Mouse (Mus musculus) hindbrain, embryonic 14.5 days (tissue): ENCODE data around the gene Ebf1. TPM values are rescaled to one million over a fixed set of nuclear protein-coding genes. Genes with fewer than 3 reads are reported as not detected.
A peak's percentile ranks its signal among the peaks of the same experiment; 100 is the strongest.

Source experiments
- ATAC-seq: fragments of 200-750 bp; cut with Nextera tagmentation; 2 replicates; pipeline ENCODE4 v1.8.0; 2017; ENCODE audit warnings: moderate number of reproducible peaks, mild to moderate bottlenecking, moderate TSS enrichment, moderate library complexity; ENCODE audit not compliant: low FRiP score
- DNase-seq: peaks from one replicate; pipeline ENCODE4 v3.0.0-alpha.2; 2015; ENCODE audit warnings: low spot score
- H3K27ac ChIP-seq: fragments of 300-500 bp; sonication (generic); 2 replicates; pipeline ENCODE4 v1.5.1; 2014; ENCODE audit warnings: mild to moderate bottlenecking, moderate library complexity
- H3K27me3 ChIP-seq: fragments of 300-500 bp; sonication (generic); 2 replicates; pipeline ENCODE4 v1.6.1; 2014; ENCODE audit warnings: mild to moderate bottlenecking, low read length, mixed read lengths; ENCODE audit not compliant: control insufficient read depth, insufficient read depth
- H3K36me3 ChIP-seq: fragments of 300-500 bp; sonication (generic); replicated peaks from 2 replicates; pipeline ENCODE4 v1.6.1; 2014; ENCODE audit not compliant: control insufficient read depth, insufficient read depth
- H3K4me1 ChIP-seq: fragments of 300-500 bp; sonication (generic); replicated peaks from 2 replicates; pipeline ENCODE4 v1.6.1; 2014; ENCODE audit warnings: antibody characterized with exemption, low read length, mixed read lengths; ENCODE audit not compliant: control insufficient read depth, insufficient read depth
- H3K4me2 ChIP-seq: fragments of 300-500 bp; sonication (generic); replicated peaks from 2 replicates; pipeline ENCODE4 v1.6.1; 2014; ENCODE audit warnings: mild to moderate bottlenecking, moderate library complexity
- H3K4me3 ChIP-seq: fragments of 300-500 bp; sonication (generic); replicated peaks from 2 replicates; pipeline ENCODE4 v1.5.1; 2014; ENCODE audit warnings: mild to moderate bottlenecking, low read length
- H3K9ac ChIP-seq: fragments of 300-500 bp; sonication (generic); 2 replicates; pipeline ENCODE4 v1.6.1; 2014
- H3K9me3 ChIP-seq: fragments of 300-500 bp; sonication (generic); 2 replicates; pipeline ENCODE4 v1.6.1; 2016; ENCODE audit warnings: low read length; ENCODE audit not compliant: control insufficient read depth
- WGBS: fragments of 180-500 bp; shearing (Covaris S2); extraction: QIAGEN DNeasy Blood & Tissue Kit; methylation state at CpG from one replicate; pipeline ENCODE4 v1.1.7; 2014; 5-methylcytosine and 5-hydroxymethylcytosine counted together
- polyA plus RNA-seq: library from polyadenylated mRNA; unstranded; fragments of >200 nt; fragmentation: Nextera tagmentation; extraction: Ambion mirVana; gene quantifications from 2 replicates; pipeline ENCODE4 v1.2.1, GENCODE M21; 2014

Ebf1 gene
- polyA plus RNA-seq, 1 experiment from 2014 or later, result 123 TPM

- ATAC-seq (no peak), DNase-seq (no peak)
- Histone ChIP-seq H3K9me3 (no peaks in the 10 kb centered on the region), H3K4me1 (no peaks in the 10 kb centered on the region), H3K4me2 (no peak overlapping the region), H3K36me3 (no peaks in the 10 kb centered on the region), H3K27me3 (no peaks in the 10 kb centered on the region), H3K9ac (no peak overlapping the region), H3K4me3 (no peak overlapping the region), H3K27ac (no peak overlapping the region)
- 60% methylated on average over 6 of the region's 6 CpGs for WGBS
These were observed 315.9 kb downstream of the Ebf1 start for GRCm38 (mm10) chr11:44932942-44933483.

DNA sequence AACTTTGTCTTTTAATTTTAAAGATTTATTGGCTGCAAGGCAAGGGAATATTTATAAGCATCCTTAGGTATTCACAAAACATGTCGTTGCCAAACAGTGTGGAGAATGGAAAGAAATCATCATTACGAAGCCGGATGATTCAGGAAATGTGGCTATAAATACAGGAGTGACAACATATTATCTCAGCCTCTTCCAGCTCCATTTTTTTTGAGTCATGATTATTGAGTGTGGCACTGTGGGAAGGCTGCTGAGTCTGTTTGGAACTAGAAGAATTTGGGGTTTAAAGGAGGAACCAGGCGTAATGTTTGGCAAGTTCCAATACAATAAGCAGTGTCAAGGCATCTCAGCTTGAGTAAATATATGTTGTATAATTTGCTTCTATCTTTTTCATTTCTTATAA lies 326.7 kb downstream of the Ebf1 start:
- 76% methylated on average over 4 of the region's 4 CpGs for WGBS
- H3K4me1 ChIP-seq, result peaks cover 4% of the 10 kb centered on the region; the same call in 1 of the 2 replicates
- H3K9me3 ChIP-seq, result no peaks in the 10 kb centered on the region
- H3K27ac ChIP-seq, result no peak overlapping the region
- no peak overlapping the region for H3K4me2 ChIP-seq
- DNase-seq (no peak), ATAC-seq (no peak)
- H3K27me3 ChIP-seq, result no peaks in the 10 kb centered on the region
- H3K36me3 ChIP-seq, result no peaks in the 10 kb centered on the region
- H3K4me3 ChIP-seq, result no peak overlapping the region
- no peak overlapping the region for H3K9ac ChIP-seq

DNA sequence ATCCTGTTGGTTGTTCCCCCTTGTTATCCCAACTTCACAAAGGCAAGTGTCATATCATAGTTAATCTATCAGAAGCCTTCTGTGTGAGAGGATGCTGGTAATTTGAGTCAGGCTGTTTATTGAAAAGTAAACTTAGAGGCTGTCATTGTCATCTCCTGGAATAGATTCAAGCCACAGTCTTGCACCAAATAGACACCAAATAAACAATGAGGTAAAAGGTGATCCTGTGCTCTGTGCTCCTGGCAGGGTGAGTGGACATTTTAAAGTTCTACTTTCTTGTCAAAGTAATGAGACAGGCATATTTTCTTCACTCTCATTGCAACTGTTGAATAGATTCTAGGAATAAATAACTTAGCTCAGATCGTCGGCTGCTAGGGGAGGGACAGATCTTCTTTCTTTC lies 327.3 kb downstream of the Ebf1 start:
- Histone ChIP-seq H3K27ac (no peak overlapping the region), H3K9ac (no peak overlapping the region), H3K27me3 (no peaks in the 10 kb centered on the region), H3K4me2 (no peak overlapping the region), H3K4me3 (no peak overlapping the region), H3K9me3 (no peaks in the 10 kb centered on the region), H3K4me1 (peaks cover 4% of the 10 kb centered on the region; the same call in 1 of the 2 replicates), H3K36me3 (no peaks in the 10 kb centered on the region)
- DNase-seq, result no peak
- no peak for ATAC-seq
- WGBS, result 80% methylated on average over 2 of the region's 2 CpGs

GRCm38 (mm10) chr11:44946618-44947017 lies 329.5 kb downstream of the Ebf1 start:
- DNase-seq (no peak), ATAC-seq (no peak)
- no peak overlapping the region for H3K4me3 ChIP-seq
- no peak overlapping the region for H3K27ac ChIP-seq
- H3K4me2 ChIP-seq, result no peak overlapping the region
- no peaks in the 10 kb centered on the region for H3K36me3 ChIP-seq
- H3K4me1 ChIP-seq, result peaks cover 4% of the 10 kb centered on the region; the same call in 1 of the 2 replicates
- H3K9ac ChIP-seq, result no peak overlapping the region
- WGBS, result 92% methylated on average over 3 of the region's 3 CpGs
- no peaks in the 10 kb centered on the region for H3K27me3 ChIP-seq
- H3K9me3 ChIP-seq, result no peaks in the 10 kb centered on the region

DNA sequence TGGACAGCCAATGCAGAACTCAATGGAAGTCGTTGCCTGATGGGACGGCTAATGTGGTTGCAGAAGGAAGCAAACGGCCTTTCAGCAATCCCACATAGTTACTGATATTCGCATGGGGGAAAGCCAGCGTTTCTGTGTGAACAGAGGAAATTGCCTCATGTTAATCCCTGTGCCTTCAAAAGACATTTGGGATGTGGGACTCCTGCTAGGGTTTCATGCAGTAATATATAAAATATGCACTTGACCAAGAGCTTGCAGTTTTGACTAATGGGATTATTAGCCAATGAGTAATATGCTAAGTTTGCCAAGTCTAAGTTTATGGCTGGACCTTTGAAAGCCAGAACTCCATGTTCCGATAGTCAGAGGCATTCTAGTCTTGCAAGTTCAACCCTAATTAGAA lies 331.4 kb downstream of the Ebf1 start:
- 87% methylated on average over 6 of the region's 6 CpGs for WGBS
- no peaks in the 10 kb centered on the region for H3K9me3 ChIP-seq

DNA sequence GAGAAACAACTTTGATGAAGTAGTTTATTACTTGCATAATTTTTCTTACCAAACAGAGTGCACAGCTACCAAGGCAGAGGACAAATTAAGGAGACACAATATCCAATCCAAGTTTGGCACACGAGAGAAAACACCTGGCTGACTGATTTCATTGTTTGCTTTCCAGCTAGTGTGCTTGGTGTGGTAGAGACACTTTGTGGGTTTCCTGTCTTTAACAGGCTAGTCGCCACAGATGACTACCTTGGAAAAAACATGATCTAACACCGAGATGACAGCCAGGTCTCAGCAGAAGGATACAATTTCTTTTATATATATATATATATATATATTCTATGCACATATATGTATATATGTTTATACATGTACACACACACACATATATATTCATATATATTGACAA lies 332.0 kb downstream of the Ebf1 start:
- no peak overlapping the region for H3K27ac ChIP-seq
- H3K4me3 ChIP-seq, result no peak overlapping the region
- H3K36me3 ChIP-seq, result no peaks in the 10 kb centered on the region
- DNase-seq (no peak), ATAC-seq (no peak)
- H3K9ac ChIP-seq, result no peak overlapping the region
- peaks cover 3% of the 10 kb centered on the region for H3K4me1 ChIP-seq
- H3K27me3 ChIP-seq, result no peaks in the 10 kb centered on the region
- H3K4me2 ChIP-seq, result no peak overlapping the region
- WGBS, result 79% methylated on average over 3 of the region's 3 CpGs
- H3K9me3 ChIP-seq, result no peaks in the 10 kb centered on the region

More for the DNA sequence above, 331.4 kb downstream of the Ebf1 start:
- no peak for DNase-seq
- Histone ChIP-seq H3K27ac (no peak overlapping the region), H3K36me3 (no peaks in the 10 kb centered on the region), H3K4me1 (no peaks in the 10 kb centered on the region; the same call in 1 of the 2 replicates), H3K4me2 (no peak overlapping the region), H3K9ac (no peak overlapping the region), H3K27me3 (no peaks in the 10 kb centered on the region), H3K4me3 (no peak overlapping the region)
- no peak for ATAC-seq

DNA sequence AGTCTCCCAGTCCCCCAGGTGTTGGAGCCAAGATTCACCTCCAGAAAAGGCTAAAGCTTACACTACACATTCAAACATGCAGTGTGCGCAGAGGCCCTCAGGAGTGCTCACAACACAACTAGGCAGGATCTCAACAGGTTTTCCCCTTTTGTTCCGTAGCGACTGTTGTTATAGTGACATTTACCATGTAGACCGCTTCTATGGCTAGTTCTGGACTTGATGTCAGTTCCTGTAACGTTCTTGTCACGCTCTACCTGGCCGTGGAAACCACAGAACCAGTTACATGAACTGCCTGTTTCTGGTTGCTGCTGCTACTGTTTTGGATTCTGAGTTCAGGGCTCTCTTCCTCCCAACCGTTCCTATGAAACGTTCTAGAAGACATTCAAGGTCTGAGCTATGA lies 333.2 kb downstream of the Ebf1 start:
- 92% methylated on average over 9 of the region's 9 CpGs for WGBS
- Histone ChIP-seq H3K9me3 (no peaks in the 10 kb centered on the region), H3K4me3 (no peak overlapping the region), H3K27ac (no peak overlapping the region), H3K36me3 (no peaks in the 10 kb centered on the region), H3K4me1 (peaks cover 7% of the 10 kb centered on the region), H3K9ac (no peak overlapping the region), H3K4me2 (no peak overlapping the region), H3K27me3 (no peaks in the 10 kb centered on the region)
- no peak for DNase-seq
- ATAC-seq, result no peak

- DNase-seq (no peak), ATAC-seq (no peak)
- 94% methylated on average over 4 of the region's 4 CpGs for WGBS
- Histone ChIP-seq H3K4me1 (peaks cover 7% of the 10 kb centered on the region), H3K27ac (no peak overlapping the region), H3K9ac (no peak overlapping the region), H3K9me3 (no peaks in the 10 kb centered on the region), H3K4me2 (no peak overlapping the region), H3K36me3 (no peaks in the 10 kb centered on the region), H3K4me3 (no peak overlapping the region), H3K27me3 (no peaks in the 10 kb centered on the region)
These were observed 334.4 kb downstream of the Ebf1 start for GRCm38 (mm10) chr11:44951506-44951905.

DNA sequence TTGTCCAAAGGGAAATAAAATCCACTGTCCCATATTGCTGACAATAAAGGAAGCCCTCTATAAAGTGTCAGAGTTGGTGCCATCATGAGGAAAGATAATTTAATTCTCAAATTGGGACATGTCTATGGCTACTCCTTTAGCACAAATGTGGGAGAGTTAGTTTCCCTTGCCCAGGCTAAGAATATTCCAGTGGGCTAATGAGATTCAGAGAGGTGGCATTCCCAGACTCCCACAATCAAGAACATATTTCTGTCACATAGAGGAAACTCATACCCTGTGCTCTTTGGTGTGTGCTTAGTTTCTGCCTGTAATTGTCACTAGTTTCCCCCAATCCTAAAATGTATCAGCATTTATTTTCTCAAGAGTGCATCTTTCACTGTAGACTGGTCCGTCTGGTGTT lies 336.2 kb downstream of the Ebf1 start:
- DNase-seq, result no peak
- Histone ChIP-seq H3K9ac (no peak overlapping the region), H3K27ac (peak overlapping the region; percentile 28; the same call in 1 of the 2 replicates), H3K4me2 (no peak overlapping the region), H3K27me3 (no peaks in the 10 kb centered on the region), H3K4me3 (no peak overlapping the region), H3K4me1 (peaks cover 7% of the 10 kb centered on the region), H3K9me3 (no peaks in the 10 kb centered on the region), H3K36me3 (no peaks in the 10 kb centered on the region)
- WGBS, result 52% methylated on average over 1 of the region's 1 CpGs
- no peak for ATAC-seq

DNA sequence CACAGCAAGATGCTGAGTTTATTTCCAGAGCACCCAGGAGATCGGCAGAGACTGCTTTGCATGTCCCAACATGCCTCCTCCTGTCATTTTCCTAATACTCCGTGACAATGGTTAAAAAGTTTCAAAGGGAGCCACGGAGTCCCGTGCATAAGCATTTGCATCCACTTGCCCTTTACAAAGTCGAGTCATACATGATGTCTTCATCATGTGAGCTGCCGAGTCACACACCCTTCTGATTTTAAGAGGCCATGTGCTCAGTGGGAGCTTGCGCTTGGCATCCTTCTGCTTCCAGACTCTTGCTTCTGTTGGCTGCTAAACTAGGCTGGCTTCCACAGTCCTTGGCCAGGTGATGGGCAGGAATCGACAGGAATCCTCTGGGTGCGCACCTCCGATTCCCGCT lies 336.7 kb downstream of the Ebf1 start:
- H3K36me3 ChIP-seq, result no peaks in the 10 kb centered on the region
- H3K9me3 ChIP-seq, result no peaks in the 10 kb centered on the region
- H3K4me2 ChIP-seq, result no peak overlapping the region
- DNase-seq (no peak), ATAC-seq (no peak)
- H3K27me3 ChIP-seq, result no peaks in the 10 kb centered on the region
- 62% methylated on average over 11 of the region's 11 CpGs for WGBS
- peaks cover 7% of the 10 kb centered on the region for H3K4me1 ChIP-seq
- H3K27ac ChIP-seq, result peak overlapping the region; percentile 9; the same call in 1 of the 2 replicates
- H3K4me3 ChIP-seq, result no peak overlapping the region
- H3K9ac ChIP-seq, result no peak overlapping the region
